Mouse (Mus musculus) spleen, postnatal 36 days (tissue): ENCODE results near the gene Bptf.
A peak's percentile ranks its signal among the peaks of the same experiment; 100 is the strongest.
"Not testable (repeated sequence)": the region's sequence is repeated elsewhere in the genome, so short reads cannot be mapped to it uniquely, and the experiment has no call there.

Experiments used
- DNase-seq, 2 experiments: peaks; one replicate each; pipeline ENCODE4 v3.0.0; 2022; ENCODE audit warnings: low spot score in 2 of 2, mixed read lengths in 1 of 2

Bptf gene

DNA sequence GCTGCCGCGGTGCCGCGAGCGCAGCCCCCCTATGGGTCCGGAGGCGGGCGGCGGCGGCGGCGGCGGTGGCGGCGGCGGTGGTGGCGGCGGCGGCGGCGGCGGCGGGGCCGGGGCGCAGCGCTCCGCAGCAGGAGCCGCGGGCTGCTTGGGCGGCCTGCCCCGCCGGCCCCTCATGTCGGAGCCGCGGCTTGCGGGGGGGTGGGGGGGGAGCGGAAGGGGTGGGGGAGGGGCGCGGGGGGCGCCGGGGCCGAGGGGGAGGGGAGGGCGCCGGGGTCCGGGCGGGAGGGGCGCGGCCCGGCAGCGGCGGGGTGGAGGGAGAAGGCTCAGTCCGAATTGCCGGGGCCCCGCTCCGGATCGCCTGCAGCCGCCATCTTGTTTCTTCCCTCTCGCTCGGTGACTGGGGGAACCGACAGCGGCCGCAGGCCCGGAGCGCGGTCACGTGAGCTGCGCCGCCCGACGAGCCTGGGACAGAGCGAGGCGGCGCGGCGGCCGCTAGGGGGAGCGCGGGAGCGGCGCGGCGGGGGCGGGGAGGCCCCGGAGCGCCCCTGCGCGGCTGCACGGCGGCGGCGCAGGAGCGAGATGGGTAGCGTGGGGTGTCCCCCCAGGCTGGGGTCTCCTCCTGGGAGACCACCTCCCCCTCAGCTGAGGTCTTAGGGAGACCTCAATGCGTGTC, at the start of gene Bptf:
Bptf (minus strand) TSS at position 379 of the 673 bp plus-strand sequence.
- DNase-seq, result peak; percentile 89 to 91

DNA sequence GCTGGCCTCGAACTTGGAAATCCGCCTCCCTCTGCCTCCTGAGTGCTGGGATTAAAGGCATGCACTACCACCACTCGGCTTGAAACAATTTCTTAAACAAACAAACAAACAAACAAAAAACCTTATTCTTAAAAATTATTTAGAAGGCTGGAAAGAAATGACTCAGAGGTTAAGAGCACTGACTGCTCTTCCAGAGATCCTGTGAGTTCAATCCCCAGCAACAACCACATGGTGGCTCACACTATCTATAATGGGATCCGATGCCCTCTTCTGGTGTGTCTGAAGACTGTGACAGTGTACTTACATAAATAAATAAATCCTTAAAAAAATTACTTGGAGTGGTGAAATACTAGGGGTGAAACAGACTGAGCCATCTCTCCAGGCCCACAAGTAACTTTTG, 29.3 kb upstream of the Bptf start:
- no peak for DNase-seq

DNA sequence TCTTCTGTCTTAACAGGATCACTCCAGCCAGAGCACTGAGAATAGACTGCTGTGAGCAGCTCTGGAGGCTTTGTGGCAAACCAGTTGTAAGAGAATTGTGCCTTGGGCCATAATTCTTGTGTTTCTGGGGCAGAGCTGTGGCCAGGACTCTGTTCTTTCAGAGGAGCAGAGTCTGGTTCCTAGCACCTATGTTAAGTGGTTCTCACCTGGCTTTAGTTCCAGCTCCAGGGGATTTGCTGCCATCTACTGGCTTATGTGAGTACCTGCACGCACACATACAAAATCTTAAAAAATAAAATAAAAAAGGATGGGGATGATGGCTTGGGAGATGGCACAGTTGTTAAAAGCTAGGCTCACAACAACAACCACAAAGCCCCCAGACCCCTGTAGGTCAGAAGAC, 27.1 kb upstream of the Bptf start:
- no peak for DNase-seq

DNA sequence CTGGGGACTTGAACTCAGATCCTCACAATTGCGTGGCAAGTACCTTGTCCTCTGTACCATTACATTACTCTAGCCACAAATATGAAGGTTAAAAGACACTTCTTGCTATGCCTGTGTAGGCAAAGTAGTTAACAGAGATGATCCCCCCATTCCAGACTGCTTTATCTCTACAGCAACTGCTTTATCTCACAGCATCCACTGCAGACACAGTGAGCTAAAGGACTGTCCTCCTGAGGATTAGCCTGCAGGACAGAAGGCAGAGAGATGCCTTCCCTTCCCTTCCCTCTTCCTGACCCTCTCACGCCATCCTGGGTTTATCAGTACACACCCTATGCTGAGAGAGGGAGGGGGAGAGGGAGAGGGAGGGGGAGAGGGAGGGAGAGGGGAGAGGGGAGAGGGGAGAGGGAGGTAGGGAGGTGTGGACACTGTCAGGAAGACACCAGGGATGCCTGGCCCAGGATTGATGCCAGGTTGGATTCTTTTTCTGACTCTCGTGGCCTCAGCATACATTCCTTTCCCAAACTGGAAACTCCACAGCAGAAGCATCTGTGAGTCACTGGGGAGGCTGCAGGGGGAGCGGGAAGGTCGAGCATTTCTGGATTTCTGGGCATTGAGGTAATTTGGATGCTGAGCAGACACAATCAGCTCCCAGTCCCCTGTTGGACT, 25.2 kb upstream of the Bptf start:
- no peak for DNase-seq

DNA sequence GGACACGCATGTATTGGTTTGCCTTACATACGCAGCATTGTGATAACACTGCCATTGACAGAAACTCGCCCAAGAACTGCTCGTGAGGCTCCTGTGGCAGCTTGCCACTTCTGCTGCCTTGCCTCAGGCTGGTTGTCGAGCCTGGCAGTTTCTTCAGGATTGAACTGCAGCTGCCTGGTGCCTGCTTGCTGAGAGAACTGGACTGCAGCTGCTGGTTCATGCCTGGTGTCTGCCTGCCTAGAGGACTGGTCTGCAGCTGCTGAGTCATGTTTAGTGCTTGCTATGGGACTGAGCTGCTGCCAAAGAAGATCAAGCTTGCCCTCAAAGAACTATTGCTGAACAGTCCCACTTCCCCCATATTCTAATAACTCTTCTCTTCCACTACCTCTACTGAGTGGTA, 23.4 kb upstream of the Bptf start:
- no peak for DNase-seq

DNA sequence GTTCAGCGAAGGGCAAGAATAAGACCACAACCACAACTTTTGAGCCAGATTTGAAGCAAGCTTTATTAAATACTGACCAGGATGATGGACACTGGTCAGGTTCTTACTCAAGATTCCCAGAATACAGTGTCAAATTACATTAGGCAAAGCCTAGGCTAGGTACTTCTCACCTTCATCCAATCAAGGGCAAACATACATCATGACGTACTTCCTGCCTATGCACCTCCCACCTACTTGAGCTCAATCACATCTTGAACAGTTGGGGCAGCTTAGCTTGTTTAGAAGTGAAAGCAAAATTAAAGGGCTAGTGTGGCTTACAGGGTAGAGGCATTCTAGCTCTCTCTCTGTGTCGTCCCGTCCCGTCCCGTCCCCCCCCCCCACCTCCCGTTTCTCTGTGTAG, 22.5 kb upstream of the Bptf start:
- no peak for DNase-seq

DNA sequence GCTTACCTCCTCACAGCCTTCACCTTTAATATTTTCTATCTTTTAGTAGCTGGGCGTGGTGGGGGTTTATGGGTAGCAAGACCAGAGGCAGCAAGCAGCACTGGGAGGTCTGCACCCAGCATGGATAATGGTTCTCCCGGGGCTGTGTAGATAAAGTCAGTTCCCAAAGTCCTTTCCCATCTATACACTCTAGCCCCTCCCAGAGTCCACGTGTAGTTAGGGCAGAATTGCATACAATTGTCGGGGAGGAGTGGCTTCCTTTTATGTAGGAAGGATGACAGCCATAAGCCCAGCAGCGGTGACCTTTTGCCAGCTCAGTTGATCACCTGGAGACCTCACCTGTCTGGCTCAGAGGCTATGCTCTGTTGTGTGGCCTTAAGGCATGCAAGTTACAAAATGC, 21.7 kb upstream of the Bptf start:
- no peak for DNase-seq

DNA sequence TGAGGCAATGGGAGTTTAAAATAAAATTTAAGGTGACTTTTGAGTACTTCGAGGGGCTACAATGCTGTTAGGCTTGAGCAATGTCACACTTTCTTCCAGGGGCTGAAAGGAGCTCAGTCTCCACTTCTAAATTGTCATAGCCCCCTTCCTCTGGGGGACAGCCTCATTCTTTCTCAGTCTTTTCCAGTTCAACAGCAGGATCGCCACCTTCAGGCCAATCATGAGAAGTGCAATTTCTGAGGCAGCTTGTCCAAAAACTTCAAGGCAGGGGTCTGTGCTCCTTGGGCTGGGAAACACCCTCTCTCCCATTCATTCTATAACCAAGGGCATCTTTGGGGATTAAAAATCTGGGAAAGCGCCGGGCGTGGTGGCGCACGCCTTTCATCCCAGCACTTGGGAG, 19.9 kb upstream of the Bptf start:
- DNase-seq, result peak; percentile 21 to 35

DNA sequence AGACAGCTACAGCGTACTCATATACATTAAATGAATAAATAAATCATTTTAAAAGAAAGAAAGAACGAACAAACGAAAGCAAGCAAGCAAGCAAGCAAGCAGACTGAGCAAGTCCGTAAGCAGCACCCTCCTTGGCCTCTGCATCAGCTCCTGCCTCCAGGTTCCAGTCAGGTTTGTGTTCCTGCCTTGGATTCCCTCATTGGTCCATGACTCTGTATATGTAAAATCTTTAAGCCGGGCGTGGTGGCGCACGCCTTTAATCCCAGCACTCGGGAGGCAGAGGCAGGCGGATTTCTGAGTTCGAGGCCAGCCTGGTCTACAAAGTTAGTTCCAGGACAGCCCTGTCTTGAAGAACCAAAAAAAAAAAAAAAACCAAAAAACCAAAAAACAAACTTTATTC, 12.0 kb upstream of the Bptf start:
- DNase-seq, result not testable (repeated sequence)

DNA sequence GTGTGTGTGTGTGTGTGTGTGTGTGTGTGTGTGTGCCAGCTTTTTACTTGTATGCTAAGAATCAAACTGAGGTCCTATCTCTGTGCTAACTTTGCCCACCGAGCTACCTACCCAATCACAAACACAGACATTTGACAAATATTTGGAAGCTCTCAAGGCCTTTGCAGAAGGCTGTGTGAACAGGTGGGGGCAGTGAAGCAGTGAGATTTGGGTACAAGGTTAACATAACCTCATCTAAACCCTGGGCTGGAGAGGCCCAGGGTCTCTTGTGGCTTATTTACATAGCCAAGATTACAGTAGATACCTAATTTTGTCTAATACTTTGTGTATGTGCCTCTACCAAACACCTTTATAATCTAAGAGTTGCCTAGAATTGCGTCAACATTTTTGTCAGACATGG, 10.5 kb upstream of the Bptf start:
- peak; percentile 26 to 45 for DNase-seq

DNA sequence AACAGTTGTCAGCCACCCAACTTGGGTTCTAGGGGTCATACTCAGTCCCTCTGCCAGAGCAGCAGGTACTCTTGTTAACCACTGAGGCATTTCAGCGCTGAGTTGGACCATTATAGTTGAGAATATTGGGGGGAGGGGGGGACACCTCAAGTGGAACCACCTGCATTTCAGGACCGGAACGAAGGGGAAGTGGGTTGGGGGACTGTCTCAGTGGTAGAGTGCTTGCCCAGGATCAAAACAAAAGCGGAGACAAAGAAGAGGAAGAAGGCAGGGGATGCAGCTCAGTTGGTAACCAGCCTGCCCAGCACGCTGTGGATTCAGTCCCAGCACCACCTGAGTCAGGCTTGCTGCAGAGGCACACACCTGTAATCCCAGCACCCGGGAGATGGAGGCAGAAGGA, 8.8 kb upstream of the Bptf start:
- DNase-seq, result peak; percentile 74 to 77

DNA sequence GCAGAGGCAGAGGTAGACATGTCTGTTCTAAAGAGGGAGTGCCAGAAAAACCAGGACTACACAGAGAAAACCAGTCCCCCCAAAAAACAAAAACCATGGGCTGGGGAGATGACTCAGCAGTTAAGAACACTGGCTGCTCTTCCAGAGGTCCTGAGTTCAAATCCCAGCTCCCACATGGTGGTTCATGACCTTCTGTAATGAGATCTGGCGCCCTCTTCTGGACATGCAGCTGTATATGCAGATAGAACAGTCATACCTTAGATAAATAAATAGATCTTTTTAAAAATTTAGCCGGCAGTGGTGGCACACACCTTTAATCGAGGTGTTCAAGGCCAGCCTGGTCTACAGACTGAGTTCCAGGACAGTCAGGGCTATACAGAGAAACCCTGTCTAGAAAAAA, 6.7 kb upstream of the Bptf start:
- DNase-seq, result peak; percentile 26 to 53

DNA sequence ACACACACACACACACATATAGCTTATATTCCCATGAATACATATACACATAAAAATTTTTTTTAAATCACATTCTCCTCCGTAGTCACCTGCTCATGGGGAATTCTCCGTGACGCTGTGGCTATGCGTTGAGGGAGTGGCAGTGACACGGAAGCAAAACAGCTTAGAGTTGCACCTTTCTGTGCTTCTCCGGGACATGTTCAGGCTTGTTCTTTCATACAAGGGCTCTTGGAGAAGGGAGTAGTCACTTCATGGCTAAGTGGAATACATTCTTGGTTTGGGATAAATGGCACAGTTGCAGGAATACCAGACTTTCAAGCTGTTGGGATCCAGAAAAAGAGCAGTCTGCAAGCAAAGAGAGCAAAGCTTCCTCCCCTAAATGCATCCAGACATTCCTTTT, 5.7 kb upstream of the Bptf start:
- no peak for DNase-seq

DNA sequence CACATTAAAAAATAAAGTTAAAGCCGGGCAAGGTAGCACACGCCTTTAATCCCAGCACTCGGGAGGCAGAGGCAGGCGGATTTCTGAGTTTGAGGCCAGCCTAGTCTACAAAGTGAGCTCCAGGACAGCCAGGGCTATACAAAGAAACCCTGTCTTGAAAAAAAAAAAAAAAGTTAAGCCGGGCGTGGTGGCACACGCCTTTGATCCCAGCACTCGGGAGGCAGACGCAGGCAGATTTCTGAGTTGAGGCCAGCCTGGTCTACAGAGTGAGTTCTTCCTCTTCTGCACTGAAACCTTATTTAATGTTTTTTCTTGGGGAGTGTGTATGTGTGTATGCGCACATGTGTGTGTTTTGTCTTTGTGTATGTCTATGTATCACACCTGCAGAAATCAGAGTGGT, 4.5 kb upstream of the Bptf start:
- not testable (repeated sequence) for DNase-seq

DNA sequence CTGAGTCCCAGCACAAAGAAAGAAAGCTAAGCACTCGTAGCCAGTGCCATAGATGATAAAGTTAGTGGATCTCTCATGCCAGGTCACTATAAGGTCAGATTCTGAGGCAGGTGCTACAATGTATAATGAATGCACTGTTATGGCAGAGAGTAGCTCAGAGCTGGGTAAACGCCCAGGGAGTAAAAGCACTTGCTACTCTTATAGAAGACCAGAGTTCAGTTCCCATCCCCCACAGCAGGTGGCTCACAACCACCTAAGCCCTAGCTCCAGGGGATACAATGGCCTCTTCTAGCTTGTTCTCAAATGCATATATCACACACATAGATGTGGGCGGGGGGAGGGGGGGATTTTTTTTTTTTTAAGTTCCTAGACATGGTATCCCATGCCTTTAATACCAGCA, 3.8 kb upstream of the Bptf start:
- no peak for DNase-seq

DNA sequence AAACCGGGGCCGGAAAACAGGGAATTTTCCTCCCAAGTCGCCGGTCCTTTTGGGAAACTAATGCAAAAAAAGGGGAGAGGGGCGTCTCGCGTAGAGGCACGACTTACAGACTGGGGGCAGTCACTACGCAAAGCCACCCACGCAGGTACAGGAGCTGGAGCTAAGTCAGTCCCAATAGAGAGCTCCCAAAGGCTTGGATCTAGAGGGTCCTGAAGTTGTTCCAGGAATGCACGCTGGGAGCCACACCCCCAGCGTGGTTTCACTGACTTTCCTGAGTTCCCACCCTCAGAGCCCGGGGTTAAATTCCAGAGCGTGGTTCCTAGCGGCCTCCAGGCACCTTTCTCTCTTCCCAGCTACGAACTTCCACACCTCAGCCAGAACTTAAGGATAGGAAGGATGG, 499 bp upstream of the Bptf start:
- DNase-seq, result no peak

DNA sequence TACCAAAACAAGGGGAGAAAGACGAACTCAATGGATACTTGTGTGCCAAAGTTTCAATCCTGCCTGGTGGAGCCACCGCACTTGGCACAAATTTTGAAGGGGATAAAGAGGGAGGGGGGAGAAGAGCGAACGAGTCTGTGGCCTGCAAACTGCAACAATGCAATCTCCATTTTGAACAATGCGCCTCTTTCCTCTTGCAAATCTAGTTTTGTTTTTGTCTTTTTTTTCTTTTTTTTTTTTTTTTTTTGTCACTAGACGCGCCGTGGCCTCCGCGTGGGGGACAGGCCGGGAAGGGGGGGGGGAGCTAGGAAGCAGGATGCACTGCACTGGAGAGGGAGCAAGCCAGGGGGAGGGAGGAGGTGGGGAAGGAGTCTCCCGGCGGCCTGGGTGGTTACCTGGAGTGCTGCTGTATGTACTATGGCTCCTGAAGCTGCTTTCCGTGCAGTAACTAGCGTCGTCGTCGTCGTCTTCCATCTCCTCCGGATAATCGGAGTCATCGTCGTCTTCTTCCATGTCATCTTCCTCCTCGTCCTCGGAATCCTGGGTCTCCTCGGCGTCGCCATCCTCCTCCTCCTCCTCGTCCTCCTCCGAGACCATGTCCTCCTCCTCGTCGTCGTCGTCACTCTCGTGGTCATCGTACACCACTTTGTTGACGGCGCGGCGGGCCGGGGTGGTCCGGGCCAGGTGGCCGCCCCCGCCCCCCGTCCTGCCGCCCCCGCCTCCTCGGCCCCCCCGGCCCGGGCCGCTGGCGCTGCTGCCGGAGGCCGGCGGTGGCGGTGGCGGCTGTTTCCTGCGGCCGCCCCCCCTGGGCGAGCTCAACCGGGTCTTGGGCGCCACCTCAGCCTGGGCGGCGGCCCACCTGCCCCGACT, 813 bp downstream of the Bptf start:
- peak; percentile 66 to 73 for DNase-seq

DNA sequence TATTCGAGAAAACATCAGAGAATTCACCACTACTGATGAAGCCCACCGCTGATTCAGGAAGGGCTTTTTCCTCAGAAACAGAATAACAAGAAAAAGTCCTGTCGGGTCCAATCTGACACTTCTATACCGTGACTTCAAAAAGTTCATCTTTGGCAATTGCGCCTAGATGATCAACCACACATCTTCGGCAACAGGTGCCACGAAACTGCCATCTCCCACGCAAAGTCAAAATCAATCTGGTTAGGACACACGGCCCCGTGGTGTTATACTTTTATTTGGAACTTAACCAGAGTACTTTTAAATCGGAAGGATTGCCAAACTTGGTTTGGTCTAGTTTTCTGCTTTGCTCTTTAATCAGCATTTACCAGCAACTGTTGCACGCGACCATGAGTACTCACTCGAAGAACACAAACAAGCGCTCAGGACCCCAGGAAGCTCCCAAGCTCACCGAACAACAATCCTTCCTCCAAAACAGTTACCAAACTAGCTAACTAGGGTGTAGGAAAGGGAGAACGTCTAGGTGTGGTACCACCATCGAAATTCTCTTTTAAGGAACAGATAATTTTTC, 1.6 kb downstream of the Bptf start:
- DNase-seq, result no peak

DNA sequence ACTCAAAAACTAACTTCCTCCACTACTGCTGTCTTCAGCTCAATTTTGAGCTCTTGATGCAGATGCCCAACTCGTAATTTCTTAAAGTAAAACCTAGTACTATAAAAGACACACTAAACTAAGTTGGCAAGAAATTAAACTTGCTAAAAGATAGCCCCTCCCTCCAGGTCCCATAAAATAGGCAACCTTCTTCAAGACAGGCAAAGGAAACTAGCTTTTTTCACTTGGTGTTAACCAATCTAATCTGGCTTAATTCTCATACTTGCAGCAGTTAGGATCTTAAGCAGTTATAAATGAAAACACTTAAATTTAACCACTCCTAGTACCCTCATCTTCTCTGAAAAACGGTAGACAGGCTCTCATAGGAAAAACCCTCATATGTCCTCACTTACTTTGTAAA, 2.3 kb downstream of the Bptf start:
- DNase-seq, result no peak

DNA sequence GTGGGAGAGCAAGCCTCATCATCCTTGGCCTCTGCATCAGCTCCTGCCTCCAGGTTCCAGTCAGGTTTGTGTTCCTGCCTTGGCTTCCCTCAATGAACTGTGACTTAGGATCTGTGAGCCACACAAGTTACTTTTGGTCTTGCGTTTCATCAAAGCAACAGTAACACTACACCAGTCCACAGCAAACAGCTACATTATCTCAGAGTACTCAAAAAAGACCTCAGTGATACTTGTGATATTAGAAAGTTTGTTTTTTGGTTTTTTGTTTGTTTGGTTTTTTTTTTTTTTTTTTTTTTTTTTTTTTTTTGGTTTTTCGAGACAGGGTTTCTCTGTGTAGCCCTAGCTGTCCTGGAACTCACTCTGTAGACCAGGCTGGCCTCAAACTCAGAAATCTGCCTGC, 5.2 kb downstream of the Bptf start:
- DNase-seq, result not testable (repeated sequence)

DNA sequence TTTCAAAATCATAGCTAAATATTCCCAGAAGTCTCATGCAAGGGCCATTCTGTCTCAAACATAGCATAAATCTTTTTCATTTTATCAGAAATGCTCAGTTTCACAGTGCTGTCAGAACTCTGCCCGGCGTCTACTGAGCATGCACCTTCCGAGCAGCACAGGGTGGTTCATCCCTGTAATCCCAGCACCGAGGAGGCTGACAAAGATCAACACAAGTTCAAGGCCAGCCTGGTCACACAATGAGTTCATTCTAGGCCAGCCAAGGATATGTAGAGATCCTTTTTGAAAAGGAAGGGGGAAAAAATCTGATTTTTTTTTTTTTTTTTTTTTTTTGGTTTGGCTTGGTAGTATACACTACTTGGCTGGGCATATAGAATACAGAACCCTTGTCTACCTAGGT, 6.9 kb downstream of the Bptf start:
- no peak for DNase-seq

DNA sequence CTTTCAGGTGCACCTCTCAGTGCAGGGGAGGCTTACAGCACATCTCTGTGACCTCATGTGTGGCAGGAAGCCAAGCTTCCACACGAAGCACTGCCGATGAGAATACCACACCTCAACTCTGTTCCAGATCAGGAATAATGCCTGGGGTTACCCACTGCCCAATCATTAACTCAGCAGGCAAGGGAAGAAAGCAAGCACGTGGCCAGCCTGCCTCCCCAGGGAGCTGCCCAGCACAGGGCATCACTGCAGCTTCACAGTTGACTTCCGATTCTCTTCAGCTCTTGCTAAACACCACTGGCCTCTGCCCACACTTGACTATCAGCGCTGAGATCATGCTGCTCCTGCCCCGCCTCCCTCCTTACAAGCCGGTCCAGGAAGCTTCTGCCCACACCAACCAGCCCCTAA, 7.6 kb downstream of the Bptf start:
- DNase-seq, result peak; percentile 75 to 80
